Mouse (Mus musculus) lung, postnatal 0 days (tissue): ENCODE measurements at regions not wholly inside any gene's neighbourhood (a gene's known extent, or its start where the extent isn't known, plus 50 kb on each side); places are given as distances from the start of the nearest gene placed in this dataset.

Experiments used
- CTCF ChIP-seq: IDR thresholded peaks from 2 replicates; pipeline ENCODE4 v1.5.1; 2016; ENCODE audit warnings: antibody characterized with exemption, mild to moderate bottlenecking
- EP300 ChIP-seq: IDR thresholded peaks from 2 replicates; pipeline ENCODE4 v1.6.1; 2016; ENCODE audit warnings: antibody characterized with exemption, mild to moderate bottlenecking, control low read depth

GRCm38 (mm10) chr2:74123360-74124074, 212.4 kb upstream of the Atp5g3 start:
- no peak for TF ChIP-seq CTCF
- TF ChIP-seq EP300 = no peak
